Mouse (Mus musculus) megakaryocyte, embryonic 14.5 days (primary cell): ENCODE results near the gene Slc2a2.

Source experiments
- FLI1 ChIP-seq: IDR thresholded peaks from 2 replicates; pipeline ENCODE4 v1.6.1; 2012; ENCODE audit warnings: low read length, inconsistent platforms, mixed read lengths
- GATA1 ChIP-seq: IDR thresholded peaks from 3 replicates; pipeline ENCODE4 v1.6.1; 2012; ENCODE audit warnings: mixed read lengths, low read length, inconsistent platforms, borderline replicate concordance

DNA sequence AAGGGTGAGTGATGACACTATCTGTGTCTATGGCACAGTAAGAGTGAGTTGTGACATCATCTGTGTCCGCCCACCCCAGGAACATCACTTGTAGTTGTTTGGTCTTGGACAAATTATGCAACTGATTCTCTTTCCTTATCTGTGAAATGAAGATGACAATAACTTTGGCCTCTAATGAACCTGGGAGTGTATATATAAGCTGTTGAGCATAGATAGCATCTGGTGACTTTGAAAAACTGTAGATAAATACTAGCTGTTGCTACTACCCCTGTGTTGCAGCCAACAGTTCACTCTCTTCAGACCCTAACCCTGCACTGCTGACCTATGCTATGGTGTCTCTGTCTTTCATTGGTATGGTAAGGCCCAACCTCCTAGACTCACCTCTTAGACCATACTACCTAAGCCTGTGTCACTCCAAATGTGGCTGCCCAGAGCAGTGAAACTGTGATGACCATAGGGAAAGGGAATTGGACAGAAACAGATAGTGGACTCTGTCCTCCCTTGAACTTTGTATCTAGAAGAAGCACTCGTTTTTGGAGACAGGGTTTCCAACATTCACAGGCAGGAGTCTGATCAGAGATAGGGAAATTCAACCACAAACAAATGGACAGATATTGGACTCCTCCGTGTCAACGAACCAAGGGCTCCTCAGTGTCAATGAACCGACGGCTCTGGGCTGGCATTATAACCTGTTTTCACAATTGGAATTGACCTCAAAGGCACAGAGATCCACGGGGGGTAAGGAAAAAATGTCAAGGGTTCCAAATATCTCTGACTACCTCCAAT is 16.4 kb downstream of the Slc2a2 start:
- TF ChIP-seq GATA1 (no peak), FLI1 (no peak)
